Mouse (Mus musculus) NIH3T3 (cell line): ENCODE data around the gene Tkfc.
"Not testable (repeated sequence)": the region's sequence is repeated elsewhere in the genome, so short reads cannot be mapped to it uniquely, and the experiment has no call there.

Experiments
- DNase-seq: peaks from one replicate; pipeline ENCODE4 v3.0.0-alpha.2; 2012; ENCODE audit warnings: low read depth

Gene Tkfc

GRCm38 (mm10) chr19:10587231-10587630 is 18.2 kb downstream of the Tkfc start:
- no peak for DNase-seq

DNA sequence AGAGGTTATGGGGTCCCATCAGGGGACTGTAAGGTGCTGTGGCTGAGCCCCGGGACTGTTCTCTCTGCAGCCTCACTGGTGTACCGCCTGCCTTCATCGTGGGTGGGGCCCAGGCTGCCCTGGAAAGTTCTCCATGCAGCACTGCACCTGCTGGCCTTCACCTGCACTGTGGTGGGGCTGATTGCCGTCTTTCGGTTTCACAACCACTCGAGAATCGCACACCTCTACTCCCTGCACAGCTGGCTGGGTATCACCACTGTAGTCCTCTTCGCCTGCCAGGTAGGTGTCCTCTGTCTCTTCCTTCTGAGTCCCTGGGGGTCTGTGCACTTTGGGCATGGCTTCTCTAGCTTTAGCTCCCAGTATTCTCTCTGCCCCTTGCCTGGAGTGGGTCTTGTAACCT is 20.3 kb downstream of the Tkfc start:
- DNase-seq = no peak

DNA sequence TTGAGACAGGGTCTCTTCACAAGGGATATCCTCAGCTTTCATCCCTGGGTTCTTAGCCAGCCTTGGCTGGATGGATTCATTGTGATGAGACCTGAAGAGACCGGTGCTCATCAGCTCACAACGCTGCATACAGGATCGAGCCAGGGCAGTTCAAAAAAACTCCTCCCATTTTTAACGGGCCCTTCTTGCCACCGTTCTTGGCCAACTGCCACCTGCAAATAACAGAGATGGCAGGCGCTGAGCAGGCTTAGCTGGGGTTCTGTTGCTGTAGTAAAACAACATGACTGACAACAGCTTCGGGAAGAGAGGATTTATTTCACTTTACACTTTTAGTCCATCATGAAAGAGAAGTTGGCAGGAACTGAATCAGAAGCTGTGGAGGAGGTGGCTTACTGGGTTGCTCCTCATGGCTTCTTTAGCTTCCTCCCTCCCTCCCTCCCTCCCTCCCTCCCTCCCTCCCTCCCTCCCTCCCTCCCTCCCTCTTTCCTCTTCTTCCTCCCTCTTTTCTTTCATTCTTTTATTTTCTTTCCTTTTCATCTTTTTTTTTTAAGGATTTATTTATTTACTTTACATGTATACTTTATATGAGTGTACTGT is 21.8 kb downstream of the Tkfc start:
- DNase-seq = no peak

GRCm38 (mm10) chr19:10581984-10582383 is 23.5 kb downstream of the Tkfc start:
- DNase-seq = no peak

- DNase-seq = no peak
Observed at GRCm38 (mm10) chr19:10580761-10581160, 24.7 kb downstream of the Tkfc start.

DNA sequence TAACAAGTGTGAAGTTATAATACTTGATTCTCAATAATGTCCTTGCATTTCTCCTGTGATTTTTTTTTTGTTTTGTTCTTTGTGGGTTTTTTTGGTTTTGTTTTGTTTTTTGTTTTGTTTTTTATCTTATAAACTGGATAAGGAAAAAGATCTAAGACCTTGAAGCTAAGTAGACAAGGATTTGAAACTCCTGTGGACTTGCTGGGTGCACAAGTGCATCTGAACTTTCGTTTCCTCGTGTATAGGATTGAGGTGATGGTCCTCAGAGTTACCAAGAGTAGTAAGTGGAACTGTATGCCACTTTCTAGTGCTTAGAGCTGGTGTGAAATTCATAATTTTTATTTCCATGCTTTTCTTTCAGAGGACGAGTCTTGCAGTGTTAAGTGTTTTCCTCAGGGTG is 25.4 kb downstream of the Tkfc start:
- no peak for DNase-seq

DNA sequence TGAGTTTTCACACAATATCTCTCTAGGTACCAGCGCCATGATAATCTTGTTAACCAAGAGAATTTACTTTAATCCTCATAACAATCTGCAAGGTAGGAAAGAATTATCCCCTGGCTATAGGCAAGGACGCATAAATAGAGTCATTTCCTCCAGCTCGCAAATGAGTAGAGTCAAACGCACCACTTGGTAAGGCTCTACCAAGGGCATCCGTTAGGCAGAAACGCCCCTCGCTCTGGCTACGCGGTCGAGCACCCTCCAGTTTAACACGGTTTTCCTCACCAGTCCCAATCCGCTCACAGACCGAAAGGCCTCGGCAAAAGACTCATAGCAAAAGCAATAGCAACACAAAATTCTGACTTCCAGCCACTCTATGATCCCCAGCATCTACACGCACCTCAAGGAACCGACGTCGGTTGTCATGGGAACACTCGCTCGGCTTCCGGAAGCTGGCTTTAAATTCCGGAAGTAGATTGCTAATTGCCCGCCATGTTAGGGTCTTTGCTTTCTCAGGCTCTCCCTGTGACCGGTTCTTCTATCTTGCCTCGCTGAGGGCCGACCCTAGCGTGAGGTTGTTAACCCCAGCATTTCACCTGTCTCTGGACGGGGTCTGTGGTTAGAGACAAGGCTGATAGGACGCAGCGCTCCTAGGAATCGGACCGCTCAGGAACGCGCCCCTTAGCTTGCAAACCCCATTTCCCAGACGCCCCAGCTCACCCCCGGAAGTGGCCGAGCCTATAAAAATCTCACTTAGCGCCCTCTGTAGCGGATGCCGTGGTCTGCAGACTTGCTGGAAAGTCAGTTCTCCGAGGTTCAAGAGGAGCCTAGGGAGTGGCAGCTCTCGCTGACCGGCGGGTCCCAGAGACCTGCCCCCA is 28.5 kb downstream of the Tkfc start, which contains the start of the genes Cyb561a3 and Tmem138:
Gene Cyb561a3 (plus strand): TSS at position 483 of the 872 bp plus-strand sequence.
Gene Tmem138 (minus strand): TSS at position 673 of the 872 bp plus-strand sequence.
- DNase-seq = peak; percentile 96

- peak; percentile 42 for DNase-seq
Observed at GRCm38 (mm10) chr19:10569627-10570026, 35.8 kb downstream of the Tkfc start.

DNA sequence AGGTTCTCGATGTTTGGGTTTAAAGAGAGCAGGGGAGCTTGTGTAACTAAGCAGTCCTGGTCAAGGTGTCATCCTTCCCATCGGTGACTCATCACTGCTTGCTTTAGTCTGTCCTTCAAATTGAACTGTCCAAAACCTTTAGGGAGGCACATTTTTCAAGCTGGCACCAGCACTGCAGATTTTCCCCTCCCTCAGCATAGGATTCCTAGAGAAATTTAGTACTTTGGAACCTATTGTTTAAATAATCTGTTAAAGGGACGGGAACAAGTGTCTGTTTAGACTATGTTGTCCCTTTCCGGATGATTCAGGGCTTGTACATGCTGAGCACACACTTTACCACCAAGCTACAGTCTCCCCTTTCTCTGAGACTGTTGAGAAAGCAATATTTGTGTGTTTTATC is 40.2 kb downstream of the Tkfc start:
- peak; percentile 47 for DNase-seq

DNA sequence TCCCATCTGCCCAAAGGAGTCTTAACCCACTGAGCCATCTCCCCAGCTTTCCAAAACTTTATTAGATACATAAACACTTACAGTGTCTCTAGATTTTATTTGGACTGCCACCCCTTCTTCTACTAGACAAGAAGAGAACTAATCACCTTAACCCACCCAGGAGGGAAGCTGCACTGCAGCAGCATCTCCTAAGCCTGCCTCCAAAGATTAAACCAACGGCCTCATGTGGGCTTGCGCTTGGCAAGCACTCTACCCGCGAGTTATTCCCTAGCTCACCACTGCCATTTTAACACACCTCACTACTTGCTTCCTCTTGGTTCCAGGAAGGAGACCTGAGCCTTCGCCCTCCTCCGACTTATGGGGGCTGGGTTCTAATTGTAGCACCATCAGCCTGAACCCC is 41.2 kb downstream of the Tkfc start:
- DNase-seq = no peak

DNA sequence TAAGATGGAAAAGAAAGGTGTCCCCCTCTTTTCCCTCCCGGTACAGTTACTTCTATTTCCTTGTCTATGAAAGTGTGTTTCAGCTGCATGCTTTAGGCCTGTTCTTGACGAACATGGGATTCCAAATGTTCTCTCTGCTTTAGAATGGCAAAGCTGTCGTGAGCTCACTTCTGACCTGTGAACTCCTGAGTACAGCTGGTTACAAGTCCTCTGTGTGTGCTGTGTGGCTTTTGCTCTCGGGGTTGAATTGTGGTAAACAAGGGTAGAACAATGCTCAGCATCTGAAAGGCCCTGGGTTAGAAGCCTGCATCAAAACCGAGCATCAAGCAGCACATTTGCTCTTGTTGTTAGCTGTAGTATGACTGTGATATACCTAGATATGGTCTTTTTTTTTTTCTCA is 43.1 kb downstream of the Tkfc start:
- peak; percentile 57 for DNase-seq

GRCm38 (mm10) chr19:10561558-10562314 is 43.7 kb downstream of the Tkfc start:
- peak; percentile 91 for DNase-seq

DNA sequence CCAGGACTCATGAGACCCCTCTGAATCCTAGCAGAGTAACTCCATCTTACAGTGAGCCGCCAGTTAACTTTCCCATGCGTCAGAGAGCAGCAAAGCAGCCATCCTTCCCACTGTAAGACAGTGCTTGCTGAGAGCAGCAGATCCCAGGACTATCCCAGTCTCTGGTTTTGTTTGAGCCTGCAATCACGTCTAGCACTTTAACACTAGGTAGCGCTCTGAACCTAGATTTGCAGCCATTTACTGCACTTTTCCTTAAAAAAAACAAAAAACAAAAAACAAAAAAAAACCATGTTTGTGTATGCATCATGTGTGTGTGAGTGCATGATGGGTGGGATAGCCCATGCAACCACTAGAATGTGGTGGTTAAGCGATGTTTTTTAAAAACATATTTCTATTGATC is 45.3 kb downstream of the Tkfc start:
- peak; percentile 89 for DNase-seq

DNA sequence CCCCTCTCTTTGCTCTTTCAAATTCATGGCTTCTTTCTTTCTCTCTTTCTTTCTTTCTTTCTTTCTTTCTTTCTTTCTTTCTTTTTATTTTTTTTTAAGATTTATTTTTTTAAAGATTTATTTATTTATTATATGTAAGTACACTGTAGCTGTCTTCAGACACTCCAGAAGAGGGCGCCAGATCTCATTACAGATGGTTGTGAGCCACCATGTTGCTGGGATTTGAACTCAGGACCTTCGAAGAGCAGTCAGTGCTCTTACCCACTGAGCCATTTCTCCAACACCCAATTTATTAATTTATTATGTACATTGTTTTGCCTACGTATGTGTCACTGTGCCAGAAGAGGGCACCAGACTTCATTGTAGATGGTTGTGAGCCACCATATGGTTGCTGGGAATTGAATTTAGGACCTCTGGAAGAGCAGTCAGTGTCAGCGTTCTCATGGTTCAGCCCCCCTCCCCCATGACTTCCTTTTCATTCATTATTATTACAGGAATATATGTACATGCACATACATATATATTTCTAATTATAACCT is 47.5 kb downstream of the Tkfc start:
- not testable (repeated sequence) for DNase-seq

GRCm38 (mm10) chr19:10557430-10557829 is 48.0 kb downstream of the Tkfc start:
- DNase-seq = no peak

DNA sequence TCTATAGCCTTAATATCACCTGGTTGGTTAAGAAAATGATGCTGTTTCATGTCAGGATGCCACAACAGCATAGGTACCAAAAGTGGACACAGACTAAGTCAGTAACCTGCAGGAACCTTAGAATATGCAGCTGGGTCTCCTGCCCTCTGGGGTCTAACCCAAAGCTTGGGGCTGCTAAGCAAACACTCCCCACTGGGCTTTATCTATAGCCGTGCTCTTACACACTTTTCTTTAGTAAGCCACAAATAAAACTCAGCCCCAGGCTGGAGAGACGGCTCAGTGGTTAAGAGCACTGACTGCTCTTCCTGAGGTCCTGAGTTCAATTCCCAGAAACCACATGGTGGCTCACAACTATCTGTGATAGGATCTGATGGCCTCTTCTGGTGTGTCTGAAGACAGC is 48.5 kb downstream of the Tkfc start:
- no peak for DNase-seq

GRCm38 (mm10) chr19:10555624-10556510 is 49.6 kb downstream of the Tkfc start, which contains the start of gene Tmem216:
Gene Tmem216, minus strand, starts transcription at chr19:10556238.
- peak; percentile 91 for DNase-seq

DNA sequence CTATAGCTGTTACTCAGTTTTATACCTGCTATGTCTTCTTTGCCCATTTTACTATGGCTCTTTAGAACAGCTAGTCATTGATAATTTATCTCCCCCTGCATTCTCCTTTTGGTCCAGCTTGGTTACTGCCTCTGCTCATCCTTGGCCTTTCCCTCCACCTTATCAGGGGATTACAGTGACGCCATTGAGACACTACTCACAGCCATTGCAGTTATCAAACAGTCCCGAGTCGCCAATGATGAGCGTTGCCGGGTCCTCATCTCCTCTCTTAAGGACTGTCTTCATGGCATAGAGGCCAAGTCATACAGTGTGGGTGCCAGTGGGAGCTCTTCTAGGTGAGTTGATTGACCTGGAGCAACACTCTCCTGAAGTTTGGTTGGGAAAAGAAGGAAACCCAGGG is 66.0 kb downstream of the Tkfc start:
- DNase-seq = no peak
